Mouse (Mus musculus): ENCODE measurements around the gene Abca2.

The Abca2 gene

DNA sequence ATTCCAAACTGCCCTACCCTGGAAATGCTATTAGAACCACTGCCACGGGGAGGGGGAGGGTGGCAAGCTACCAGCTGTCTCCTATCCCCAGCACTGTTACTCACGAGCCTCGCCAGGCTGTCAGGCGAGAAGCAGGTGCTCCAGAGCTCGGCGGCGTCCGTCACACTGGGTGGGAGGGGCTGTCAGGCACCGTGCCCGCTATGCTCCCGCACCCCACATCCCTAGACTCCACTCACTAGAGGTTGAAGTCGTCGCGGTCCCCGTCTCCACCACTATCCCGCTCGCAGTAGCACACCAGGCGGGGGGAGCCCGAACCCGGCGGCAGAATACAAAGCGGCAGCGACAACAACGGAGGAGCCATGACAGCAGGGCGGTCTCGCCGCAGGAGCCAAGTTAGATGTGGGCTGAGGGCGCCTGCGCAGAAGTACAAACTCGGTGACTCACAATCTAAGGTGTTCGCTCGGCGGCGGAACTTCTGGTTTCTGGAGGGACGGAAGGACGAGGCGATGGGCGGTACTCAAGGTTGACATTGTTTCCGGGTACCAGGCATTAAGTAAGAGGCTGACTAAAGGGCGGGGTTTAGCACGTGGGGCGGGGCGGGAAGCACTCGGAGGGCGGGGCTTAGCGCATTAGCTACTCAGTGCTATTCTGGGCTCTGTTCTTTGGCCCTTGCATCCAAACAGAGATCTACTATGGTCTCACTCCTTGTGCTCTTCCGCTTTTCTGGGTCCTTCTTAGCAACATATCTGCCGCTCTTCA is 32.2 kb downstream of the Abca2 start, which contains the start of gene Paxx:
Gene Paxx (minus strand): TSS at position 544 of the 759 bp plus-strand sequence.
- DNase-seq (ENCODE audit: low read depth, low spot score), result peak; percentile 99

DNA sequence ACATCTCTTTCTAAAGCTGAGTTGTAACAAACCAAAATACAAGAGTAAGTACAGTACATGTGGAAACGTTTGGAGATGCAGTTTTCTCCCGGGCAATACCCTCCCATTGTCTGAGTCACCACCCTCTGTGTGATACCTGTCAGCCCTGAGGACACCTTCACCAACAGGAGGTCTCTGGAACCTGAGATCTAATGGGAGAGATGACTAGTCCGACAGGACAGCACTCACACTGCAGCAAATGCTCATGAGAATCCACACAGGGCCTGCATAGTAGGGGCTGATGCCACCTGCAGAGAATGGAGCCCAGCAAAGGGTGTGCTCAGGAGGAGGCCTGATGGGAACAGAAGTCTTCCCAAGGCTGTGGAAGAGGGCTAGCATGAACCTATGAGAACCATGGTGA is 32.9 kb downstream of the Abca2 start:
- no peak for DNase-seq (ENCODE audit: low read depth, low spot score)

DNA sequence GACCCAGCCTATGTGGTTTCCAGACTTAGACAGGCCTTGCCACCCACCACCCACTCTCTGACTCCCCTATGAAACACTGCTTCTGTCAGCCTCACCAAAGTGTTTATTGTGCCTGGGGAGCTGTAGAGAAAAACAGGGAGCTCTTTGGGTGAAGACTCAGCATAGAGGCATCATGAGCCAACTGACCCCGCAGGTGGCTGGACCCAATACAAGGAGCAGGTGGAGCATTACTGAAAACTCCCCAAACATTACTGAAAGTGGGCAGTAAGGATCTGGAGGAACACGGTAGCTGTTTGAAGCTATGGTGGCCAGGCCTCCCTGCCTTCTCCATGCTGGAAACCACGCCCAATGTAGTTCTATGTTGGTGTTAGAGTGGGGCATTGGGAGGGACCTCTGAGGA is 35.1 kb downstream of the Abca2 start:
- DNase-seq (ENCODE audit: low read depth, low spot score), result peak; percentile 64

DNA sequence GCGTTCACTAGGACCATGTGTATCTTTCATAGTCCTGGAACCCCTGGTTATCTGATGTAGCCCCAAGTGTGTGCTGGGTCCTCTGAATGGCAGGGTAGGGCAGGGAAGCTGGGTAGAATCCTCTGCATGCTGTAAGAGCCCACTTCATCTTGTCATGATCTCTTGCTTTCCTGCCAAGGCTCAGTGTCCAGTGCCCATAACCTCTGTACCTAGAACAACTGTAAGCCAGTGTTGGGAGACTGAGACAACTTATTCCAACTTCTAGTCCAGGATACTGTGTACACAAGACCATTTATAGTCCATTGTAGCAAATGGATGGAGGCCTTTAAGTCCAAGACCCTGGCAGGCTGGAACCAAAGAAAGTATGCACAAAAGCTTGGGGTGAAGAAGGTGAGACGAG is 36.8 kb downstream of the Abca2 start:
- no peak for DNase-seq (ENCODE audit: low read depth, low spot score)

DNA sequence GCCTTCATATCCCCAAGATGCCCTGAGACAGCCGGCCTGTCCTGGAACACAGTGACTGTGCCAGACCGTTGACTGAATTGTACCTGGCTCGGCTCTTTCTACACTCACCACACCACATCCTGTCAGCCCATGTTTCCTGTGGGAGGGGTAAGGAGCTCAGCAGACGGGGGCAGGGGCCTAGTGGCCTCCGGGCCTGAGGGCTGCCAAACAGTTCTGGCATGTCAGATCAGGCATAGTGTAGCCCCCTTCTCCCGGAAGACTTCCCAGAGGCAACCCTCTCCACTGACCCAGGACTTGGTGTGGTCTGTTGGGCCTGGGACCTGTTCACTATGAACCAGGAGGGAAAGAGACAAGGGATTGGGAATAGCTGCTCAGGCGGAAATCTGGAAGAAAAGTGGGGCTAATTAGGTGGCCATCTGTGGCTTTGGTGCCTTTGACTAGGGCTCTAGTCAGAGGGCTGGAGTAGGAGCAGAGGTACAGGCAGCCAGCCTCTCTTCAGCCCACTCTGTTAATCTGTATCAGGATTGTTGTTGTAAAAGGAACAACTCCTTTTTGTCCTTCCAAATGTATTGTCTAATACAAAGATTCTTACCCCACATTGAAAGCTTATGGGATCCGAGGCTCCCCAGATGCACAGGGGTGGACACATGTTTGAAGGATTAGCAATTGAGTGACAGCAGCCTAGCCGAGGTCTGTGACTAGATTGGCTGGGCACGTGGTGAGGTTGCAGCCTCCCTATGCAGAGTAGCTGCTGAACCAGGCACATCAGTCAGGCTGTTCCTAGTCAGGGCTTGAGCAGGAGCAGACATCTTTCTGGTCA is 37.5 kb downstream of the Abca2 start:
- DNase-seq (ENCODE audit: low read depth, low spot score), result peak; percentile 80

DNA sequence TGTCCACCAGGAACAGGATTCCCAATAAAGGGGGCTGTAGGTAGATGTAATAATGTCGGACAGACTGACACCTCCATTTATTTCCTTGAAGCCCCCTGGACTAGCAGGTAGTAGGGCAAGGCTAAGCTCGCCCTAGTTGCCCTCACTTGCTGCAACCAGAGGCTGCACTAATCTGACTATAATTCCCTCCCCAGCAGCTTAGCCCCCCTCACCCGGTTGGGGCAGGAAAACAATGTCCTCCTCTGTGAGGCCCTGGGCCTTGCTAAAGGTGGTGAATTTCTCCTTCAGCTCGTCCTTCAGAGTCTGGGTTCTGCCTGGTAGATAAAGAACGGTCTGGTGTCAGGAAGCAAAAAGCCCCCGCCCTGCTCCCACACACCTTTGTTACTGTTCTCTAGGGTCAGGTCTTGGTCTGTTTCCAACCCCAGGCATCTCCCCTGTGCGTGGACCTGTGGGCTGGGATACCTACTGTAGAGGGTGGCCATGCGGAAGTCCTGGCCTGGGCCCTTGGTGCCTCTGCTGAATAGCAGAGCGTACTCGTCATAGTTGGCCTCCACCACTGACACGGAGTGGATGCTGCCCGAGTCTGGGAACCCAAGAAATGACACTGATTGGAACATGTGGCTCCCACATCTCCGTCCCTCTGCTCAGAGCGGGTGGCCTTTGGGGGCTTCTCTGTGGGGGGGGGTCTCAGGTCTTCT is 39.3 kb downstream of the Abca2 start:
- DNase-seq (ENCODE audit: low read depth, low spot score), result no peak

DNA sequence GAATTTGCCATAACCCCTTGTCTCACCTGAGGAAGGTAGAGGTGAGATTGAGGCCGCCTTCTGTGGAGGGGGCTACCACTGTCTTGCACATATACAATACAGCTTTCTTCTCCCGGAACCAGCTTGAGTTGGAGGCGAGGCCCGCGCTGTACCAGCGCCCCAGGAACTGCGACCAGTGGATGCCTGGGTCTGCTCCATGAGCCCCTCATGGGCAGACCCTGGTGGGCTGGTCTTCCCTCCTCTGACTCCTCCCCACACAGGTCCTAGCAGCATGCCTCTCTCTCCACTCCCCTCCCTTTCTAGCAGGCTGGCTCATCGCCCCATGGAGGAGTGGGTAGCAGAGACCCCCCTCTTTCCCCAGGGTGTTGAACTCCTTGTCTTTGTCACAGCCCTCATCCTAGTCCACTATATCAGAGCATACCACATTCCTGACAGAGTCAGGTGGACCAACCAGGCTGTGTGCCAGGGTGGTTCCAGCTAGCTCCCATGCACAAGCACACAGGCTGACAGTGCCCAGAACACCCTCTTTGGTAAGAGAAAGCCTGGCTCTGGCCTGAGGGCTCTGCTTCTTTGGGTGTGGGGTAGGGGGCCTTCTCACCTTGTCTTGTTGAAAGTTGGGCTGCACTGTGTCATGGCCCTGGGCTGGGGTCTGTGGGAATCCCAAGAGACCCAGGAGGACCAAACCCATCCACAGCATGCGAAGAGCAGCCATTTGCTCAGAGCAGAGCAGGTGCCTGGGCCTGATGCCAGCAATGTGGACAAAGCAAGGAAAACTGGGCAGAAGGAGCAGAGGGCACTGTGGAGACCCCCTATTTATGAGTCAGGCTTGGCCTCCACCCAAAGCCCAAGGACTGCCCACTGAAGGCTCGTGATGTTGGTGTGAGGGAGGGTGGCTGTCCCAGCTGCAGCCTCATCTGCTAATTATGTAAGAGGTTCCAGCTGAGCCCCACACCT is 40.7 kb downstream of the Abca2 start:
- peak; percentile 92 for DNase-seq (ENCODE audit: low read depth, low spot score)

DNA sequence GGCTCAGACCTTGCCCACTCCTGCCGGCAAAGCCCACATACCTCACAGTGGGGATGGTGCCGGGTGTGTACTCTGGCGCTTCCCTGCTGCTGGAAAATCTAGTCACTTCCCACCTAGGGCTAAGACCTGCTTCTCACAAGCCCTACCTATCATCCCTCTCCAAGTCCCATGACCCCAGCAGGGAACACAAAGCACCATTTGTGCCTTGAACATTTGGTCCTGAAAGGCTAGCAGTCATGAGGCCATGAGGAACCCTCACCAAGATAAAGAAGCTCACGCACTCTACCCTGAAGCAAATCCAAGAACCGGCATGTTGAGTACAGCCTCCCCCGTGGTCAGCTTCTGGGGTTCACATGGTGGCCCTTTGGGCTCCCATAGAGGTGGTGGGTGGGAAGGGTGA is 41.5 kb downstream of the Abca2 start, which contains the start of gene Ptgds:
Gene Ptgds (minus strand): TSS at position 78 of the 400 bp plus-strand sequence.
- DNase-seq (ENCODE audit: low read depth, low spot score), result peak; percentile 66

DNA sequence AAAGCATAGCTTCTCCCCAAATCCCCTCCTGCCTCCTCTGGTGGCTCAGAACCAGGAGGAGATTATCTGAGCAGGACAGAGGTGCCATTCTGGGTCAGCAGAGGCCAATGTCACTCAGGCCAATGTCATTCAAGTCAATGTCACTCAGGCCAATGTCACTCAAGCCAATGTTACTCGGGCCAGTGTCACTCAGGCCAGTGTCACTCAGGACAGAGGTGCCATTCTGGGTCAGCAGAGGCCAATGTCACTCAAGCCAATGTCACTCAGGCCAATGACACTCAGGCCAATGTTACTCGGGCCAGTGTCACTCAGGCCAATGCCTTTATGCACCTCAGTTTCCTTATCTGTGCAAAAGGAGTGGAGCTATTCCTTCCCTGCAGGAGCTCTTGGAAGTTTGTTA is 44.0 kb downstream of the Abca2 start:
- DNase-seq (ENCODE audit: low read depth, low spot score), result no peak

DNA sequence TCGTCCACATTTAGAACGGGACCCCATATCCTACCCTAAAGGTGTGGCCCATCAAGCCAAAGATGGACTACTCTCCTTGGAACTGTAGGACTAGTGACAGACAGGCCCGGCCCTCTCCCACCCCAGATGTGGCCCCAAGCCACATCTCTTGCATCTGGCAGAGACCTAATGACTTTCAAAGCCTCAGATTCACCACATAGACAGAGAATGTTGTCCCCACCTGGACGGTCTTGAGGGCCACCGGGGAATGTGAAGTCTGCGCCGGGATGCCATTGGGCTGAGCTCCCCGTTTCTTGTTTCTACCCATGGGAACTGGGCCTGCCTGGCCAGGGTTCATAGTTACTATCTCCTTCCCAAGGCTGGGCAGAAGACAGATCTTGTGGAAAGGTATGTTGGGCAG is 49.0 kb downstream of the Abca2 start:
- no peak for DNase-seq (ENCODE audit: low read depth, low spot score)

DNA sequence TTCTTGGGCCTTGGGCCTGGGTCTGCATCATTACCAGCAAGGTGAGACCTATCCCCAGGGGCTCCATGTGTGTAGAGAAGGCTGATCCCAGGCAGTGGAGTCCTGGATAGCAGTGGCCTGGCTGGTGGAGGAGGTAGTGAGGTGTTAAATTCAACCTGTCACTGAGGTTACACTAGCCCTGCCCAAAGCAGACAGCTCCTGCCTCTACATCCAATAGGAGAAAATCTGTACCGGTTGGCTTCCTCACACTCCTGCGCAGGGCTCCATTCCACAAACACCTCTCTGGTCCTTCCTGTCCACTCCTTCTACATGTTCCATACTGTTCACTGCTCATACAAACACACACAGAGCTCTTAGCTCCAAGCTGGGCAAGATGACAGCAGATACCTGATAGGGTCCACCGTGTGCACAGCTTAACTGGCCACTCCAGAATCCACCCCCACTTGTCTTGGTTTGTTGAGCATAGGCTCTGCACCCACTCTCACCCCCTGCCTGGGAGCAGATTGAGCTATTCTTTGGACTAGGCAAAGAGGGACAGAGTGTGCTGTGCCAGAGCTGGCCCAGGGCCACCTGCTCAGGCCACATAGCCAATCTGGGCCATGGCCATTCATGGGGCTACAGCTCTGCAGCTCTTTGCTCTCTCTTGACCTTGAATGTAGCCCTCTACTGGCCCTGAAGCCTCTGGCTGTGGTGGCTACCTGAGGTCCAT is 49.6 kb downstream of the Abca2 start:
- peak; percentile 98 for DNase-seq (ENCODE audit: low read depth, low spot score)

DNA sequence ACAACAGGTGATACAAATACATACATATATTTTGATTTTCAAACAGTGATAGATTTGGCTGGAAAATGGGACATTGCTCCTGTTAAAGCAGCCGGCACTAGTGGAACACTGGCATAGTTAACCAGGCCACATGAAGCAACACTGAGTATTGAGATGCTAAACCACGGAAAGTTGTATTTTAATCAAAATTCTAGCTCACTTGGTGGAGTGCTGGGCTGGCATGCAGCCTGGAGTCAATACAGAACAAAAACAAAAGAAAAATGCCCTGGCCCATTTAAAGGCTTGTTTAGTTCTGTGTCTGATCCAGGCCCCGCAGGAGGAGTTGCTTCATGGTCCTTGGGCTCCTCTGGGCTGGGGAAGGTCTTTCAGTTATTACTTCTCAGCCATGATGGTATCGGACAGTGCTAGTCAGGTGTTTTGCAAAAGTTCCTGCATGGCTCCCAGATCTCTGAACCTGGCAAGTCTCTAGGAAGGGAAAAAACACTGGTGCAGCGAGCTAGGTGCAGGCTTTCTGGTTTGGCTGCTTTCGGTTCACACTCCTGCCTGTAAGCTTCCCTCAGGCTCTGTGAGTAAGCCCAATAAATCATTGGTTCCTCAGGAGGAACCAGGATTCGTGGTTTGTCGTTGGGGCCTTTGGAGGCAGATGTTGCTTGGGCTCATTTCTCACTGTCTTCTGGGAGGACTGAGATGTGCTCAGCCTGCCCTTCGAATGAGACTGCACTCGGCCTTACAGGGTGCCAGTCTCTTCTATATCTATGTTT is 51.2 kb downstream of the Abca2 start:
- no peak for DNase-seq (ENCODE audit: low read depth, low spot score)

DNA sequence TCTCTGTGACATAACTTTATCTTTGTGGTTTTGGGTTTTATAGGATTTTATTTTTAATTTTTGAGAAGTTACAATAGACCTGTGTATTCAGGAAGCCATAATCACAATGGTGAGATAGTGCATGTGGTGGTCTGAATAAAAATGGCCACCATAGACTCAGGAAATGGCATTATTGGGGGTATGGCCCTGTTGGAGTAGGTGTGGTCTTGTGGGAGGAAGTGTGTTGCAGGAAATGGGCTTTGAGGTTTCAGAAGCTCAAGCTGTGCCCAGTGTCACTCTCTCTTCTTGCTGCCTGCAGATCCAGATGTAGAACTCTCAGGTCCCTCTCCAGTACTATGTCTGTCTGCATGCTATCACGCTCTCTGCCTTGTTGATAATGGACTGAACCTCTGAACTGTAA is 52.0 kb downstream of the Abca2 start:
- DNase-seq (ENCODE audit: low read depth, low spot score), result no peak

DNA sequence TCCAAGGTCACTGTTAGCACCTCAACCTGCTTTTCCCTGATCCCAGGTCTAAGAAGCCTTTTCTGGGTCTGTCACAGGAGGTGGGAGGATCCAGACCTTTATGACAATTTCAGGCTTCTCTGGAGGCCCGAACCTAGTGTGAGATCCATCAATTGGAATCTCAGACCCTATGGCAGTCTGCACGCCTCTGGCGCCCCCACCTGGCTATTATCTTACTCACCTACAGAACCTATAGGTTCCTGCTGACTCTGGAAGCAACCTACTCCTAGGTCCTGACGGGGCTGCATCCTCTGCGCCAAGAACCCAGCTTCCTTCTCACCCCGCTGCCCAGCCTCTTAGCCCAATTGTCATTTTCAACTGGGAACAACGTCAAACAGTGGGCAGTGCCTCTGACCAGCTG is 54.5 kb downstream of the Abca2 start:
- peak; percentile 84 for DNase-seq (ENCODE audit: low read depth, low spot score)

DNA sequence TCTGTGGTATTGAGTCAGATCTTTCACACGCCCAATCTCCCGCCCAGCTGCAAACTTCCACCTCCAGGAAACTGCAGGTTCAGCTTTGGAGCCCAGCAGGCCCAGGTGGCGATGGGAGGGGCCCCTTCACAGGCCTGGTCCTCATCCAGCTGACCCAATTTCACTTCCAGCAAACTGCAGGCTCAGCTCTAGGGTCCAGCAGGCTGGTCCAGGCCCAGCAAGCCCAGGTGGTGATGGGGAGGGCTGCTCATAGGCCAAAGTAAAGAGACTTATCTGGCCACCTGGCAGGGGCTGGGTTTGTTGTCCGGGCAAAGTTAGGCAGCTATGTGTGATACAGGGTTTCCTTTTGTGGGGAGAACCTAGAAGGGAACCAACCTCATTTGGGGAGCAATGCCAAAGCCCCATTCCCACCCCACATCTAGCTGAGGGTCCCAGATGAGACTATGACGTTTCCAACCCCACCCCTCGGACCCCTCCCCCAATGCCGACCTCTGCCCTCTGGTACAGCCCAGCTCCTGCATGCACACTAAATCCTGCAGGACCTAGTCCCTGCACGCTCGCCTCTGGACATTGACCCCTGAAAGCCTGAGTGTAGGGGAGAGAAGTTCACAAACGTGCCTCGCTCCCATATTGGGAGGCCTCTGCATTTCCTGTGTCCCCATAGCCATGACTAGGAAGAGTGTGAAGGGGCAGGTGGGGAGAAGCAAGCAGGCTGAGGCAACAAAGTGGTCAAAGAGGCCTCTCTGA is 56.6 kb downstream of the Abca2 start:
- peak; percentile 99 for DNase-seq (ENCODE audit: low read depth, low spot score)

DNA sequence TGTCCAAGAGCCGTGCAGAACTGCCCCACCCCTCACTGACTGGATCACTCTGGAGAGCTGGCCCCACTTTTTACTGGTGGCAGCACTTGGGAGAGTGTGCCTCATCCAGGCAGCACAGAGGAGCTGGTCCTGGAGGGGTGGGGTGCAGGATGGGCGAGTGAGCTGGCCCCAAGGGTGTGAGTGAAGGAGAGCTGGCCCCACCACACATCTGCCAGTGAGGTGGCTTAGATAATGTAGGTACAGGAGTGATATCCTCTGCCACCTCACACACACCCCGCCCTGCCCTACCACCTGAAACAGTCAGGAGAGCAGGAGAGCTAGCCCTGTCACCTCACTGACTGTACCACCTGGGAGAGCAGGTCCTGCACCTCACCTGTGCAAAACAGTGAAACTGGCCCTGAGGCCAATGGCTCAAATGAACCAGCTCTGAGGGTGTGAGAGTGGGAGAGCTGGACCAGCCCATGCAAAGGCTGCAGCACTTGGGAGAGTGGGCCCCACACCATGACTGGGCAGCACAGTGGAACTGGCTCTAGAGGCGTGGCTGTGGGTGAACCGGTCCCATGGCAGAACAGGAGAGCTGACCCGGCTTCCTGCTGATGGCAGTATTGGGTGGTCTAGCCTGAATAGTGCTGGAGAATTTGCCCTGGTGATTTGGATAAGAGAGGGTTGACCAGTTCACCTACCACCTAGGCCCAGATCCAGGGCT is 59.6 kb downstream of the Abca2 start:
- no peak for DNase-seq (ENCODE audit: low read depth, low spot score)

DNA sequence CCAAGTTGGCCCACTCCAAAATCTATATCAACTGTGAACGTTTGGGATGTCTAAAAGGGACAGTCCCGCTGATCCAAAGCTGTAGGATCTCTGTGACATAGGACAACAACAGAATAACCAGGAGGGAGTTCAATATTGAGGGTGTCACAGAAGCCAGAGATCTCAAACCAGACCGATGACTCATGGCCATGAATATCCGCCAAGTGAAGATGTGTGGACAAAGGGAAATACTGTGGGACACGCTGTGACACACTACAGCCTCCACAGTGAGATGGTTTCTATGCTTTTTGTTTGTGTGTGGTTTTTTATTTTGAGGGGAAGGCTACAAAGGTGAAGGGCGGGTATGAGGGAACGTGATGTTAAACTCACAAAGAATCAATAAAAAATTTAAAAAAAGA is 60.2 kb downstream of the Abca2 start:
- DNase-seq (ENCODE audit: low read depth, low spot score), result peak; percentile 91

DNA sequence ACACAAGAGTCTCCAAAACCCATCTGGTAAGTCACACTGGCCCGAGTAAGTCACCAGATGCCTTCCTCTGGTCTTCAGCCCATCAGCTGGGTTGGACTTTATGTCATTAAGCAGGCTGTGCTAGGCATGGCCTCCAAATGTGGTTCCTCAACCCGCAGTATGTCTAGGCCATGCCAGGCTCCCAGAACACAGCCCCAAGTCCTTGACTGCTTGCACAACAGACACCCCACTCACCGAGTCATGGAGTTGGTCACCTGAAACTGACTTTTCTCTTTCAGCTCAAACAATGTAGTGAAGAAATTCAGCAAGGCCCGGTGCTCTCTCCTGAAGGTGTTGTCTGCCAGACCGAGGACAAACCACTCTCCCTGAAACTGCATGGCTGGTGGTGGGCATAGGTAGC is 64.5 kb downstream of the Abca2 start:
- no peak for DNase-seq (ENCODE audit: low read depth, low spot score)
